Mouse (Mus musculus): ENCODE data around the gene Rpusd3.

DNA sequence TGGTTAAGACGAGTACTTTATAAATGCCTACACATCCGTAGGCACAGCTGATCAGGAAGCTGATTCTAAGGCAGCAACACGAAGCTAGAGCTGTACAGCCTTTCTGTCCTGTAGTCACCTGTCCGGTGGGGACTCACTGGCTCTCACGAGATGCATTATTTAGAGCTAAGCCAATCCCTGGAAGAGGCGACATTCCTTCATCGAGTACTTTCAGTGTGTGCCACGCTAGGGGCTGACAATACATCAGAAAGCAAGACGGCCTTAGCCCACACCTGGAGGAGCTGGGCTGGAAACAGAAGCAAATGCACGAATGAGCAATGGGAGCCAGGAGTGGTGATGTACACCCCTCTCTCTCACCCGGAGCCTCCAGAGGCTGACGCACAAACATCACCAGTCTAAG lies 18.0 kb upstream of the Rpusd3 start:
- TF ChIP-seq POLR2A (IDR thresholded peaks at IDR 0.05; ENCODE audit: extremely low read depth, insufficient read depth, low read length), result no peak
- no peak for TF ChIP-seq CTCF (IDR thresholded peaks at IDR 0.05; ENCODE audit: extremely low read depth, insufficient read depth, low read length)

Data from cortical plate, adult 2 months (tissue).